Mouse (Mus musculus): ENCODE measurements around the gene Orm2.

Orm2 gene

DNA sequence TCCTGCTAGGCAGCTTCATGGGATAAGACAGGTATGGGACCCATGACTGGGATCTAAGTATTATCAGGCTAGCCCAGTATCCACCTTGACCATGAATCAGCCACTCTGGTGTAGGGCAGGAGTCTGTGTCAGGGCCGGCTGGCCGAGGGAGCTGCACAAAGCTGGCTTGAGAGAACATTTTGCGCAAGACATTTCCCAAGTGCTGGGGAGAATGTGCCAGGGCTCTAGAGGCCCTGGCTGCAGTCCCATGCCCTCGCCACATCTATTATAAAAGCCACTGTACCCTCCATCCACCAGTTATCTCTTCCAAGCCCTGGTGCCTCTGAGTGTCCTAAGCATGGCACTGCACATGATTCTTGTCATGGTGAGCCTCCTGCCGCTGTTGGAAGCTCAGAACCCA, at the start of gene Orm2:
Gene Orm2, plus strand, starts transcription at position 300 of the 400 bp plus-strand sequence.
- DNase-seq = no peak

DNA sequence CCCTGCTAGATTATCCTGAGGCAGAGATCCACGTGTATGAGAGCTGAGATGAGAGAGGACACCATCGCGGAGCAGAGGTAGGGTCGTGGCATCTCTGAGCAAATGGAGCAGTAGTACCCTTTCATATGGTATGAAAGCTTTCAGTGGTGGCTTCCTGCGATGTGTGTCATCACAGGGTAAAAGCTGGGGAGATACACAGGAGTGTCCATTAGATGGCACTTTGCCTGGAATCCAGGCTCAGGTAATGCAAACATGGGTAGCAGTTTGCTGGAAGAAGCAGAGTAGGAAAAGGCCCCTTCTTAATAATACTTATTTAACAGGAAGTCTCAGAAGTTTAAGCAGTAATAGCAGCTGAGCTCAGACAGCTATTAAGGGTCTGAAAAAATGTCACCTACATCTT, 48.2 kb upstream of the Orm2 start:
- peak in 1 of 2 experiments; percentile 1 for DNase-seq

DNA sequence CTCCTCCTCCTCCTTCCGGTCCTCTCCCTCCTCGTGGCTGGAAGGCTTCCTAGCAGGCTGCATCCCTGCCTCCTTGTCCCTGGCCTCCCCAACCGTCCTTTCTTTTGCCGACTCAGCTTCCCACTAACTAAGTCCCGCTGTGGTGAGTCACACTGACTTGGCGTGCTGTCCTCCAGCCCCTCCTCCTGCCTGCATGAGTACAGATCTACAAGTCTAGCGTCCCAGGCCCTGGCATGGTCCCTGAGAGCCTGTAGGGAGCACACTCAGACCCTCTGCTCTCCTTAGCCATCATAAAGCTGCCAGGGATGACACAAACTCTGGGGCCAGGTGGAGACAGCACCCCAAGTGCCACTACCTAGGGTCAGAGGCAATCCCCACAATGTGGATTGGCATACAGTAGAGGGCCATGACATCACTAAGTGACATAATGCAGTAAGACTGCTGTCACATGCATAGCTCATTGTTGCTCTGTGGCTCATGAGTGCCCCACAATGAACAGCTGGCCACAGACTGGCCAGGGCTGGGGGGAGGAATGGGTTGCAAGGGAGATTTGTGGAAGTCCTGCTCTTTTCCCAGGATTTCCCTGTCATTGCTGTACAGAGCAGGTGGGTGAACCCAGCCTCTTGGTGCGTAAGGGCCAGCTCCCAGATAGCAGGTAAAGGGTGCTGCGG, 46.0 kb upstream of the Orm2 start:
- DNase-seq = peak in 1 of 2 experiments; percentile 4

DNA sequence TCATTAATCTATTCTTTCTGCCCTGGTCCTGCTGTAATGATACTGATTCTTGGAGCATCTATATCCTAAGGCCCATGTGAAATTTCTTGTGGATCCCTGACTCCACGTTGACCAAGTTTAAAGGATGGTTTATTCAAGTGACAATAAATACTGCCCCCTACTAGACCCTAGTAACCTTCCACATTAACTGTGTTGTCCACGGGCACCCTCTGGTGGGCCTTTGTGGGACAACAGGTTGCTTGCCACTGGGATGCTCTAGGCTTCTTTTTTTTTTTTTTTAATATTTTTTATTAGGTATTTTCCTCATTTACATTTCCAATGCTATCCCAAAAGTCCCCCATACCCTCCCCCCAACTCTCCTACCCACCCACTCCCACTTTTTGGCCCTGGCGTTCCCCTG, 42.7 kb upstream of the Orm2 start:
- DNase-seq = peak; percentile 65 to 69

DNA sequence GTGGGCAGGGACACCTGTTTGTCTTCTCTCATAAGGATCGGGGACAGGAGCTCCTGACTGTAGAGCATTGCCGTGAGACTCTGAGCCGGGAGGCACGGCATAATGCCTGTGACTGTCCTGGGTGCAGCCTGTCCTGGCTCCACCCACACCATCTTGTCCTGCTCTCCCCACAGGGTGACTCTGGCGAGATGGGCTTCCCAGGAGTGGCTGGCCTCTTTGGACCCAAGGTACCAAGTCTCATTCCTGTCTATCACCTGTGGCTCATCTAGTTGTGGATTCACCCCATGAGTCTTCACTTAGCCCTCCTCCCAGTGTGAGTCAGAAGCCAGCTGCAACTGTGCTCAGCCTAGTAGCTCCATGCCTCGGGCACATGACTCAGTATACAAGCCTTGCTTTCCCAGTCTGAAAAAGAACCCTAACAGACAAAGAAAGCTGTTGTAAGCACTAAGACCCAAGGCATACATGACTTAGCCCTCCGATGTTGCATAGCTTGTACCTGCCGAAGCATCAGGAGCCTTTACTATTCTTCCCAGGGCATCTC, 38.9 kb upstream of the Orm2 start:
- peak in 1 of 2 experiments; percentile 1 for DNase-seq

DNA sequence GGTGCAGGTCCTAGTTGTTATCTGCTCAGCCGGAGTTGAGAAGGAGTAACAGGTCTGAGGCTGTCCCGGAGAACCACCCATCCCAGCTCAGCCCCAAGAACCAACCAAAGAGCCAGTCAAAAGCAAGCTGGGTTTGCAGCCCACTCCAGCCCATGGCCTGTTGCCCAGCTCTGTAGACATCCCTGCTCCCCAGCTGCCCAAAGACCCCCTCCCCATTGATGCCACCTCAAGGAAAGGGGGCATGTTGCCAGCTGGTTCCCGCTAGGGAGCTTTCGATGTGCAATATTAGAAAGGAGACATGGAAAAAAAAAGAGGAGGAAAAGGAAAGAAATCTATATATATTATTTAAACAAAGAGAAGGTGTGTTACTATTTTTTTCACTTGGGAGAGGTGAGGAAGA, 28.8 kb upstream of the Orm2 start:
- peak in 1 of 2 experiments; percentile 1 for DNase-seq

DNA sequence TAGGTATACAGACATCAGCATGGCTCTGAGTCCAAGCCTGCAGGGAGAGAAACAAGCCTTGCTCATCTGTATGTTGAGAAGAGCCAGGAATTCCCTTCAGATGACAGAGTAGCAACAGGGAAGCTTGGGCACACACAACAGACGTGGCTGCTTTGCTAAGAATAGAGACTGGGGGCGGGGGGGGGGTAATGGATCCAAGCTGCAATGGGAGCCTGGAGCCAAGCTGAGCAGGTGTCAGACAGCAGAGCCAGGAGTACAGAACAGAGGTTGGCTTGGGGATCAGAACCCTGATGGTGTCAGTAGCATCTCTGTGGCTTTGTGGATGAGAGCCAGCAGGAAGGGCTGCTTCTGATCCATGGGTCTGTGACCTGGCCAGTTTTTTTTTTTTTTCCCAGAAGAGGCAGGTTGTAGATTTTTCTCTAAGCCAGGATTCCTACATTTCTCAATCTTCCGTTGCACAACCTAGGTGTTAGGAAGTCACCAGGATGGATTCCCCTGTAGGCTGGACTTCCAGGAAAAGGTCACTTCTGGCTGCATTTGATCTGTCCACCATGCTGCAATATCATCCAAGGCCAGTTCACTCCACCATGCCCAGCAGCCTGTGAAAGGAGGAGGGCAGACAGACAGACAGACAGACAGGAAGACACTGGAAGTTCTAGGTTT, 23.7 kb upstream of the Orm2 start:
- DNase-seq = no peak

DNA sequence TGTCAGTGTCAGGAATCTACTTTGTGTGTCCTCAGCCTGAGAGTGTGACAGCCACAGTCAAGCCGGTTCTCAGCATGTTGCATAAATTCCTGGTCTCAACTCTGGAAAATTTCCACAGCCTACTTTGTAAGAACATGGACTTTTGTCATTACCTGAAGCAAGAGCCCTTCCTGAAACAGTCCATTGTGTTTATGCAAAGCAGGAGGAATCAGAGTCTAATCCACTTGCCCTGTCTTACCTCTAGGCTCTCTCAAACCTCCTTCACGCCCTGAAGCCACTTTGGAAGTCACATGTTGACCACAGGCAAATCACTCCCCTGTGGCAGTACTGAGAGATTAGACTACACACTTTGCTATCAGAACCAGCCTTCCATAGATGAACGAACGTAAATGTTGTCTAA, 19.8 kb upstream of the Orm2 start:
- no peak for DNase-seq

DNA sequence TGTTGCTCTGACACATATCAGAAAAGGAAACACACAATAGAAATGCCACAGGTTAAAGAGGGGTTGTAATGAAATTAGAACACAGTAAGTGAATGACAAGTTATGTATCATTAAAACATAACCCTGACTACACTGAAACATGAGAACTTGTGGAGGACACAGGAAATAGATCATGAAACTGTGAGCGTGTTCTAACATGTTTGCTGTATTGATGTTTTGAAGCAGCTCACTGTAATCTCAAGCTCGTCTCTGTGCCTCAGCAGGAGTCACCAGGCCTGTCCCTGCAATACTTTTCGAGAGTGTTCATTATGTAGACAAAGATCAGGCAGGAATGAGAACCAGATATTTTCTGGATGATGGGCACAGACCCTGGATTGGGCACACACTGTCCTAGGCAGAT, 18.6 kb upstream of the Orm2 start:
- DNase-seq = no peak

DNA sequence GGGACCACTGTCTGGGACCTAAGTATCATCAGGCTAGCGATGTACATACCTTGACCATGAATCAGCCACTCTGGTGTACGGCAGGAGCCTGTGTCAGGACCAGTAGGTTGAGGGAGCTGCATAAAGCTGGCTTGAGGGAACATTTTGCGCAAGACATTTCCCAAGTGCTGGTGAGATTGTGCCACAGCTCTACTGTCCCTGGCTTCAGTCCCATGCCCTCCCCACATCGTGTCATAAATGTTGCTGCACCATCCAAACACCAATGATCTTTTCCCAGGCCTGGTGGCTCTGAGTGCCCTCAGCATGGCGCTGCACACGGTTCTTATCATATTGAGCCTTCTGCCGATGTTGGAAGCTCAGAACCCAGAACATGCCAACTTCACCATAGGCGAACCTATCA, 18.0 kb upstream of the Orm2 start, which contains the start of gene Orm1:
Gene Orm1, plus strand, starts transcription at position 266 of the 400 bp plus-strand sequence.
- no peak for DNase-seq

DNA sequence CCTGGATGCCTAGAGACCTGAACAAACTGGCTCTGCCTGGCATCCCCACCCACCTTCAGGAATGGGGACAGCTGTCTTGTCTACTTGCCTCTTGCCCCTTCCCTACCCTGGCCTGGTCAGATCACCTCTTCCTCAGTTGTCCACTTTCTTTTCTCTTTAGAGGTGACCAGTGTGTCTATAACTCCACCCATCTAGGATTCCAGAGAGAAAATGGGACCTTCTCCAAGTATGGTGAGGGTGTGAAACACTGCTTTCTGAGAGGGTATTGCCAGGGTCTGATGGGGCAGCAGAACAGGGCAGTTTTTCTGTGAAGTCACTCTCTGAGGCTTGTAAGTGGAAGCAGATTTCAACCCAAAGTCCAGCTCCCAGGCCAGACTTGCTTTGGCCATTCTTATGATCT, 17.0 kb upstream of the Orm2 start:
- DNase-seq = no peak

DNA sequence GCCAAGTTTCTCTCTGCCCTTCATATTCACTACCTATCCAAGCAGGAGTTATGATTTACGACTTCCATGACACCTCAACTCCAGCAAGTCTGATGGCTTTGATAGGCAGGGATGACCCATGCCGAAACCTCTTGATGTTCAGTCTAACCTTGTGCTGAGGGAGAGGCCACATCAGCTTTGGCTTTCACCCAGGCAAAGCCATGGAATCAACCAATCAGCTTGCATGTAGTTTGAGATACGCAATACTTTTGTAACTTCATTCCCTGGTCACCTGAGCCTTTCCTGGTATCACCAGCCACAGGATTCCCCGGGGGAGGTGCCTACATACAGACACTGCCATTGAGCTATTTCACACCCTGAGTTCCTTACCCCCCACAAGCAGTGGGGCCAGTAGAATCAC, 15.6 kb upstream of the Orm2 start:
- DNase-seq = no peak

DNA sequence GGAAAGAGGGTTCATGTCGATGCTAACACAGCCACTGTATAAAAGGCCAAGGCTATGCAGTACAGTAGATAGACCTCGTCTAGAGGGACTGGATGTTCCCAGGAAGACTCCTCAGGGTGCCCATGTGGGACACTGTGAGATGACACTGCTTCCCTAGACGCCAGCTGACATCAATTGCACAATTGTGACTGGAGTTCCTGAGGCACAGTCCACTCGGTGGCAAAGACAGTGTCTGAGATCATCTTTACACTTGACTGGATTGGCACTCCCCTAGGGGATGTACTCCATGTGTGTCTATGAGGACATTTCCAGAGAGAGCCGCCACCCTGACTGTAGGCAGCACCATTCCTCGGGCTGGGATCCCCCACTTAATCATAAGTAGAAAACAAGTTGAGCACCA, 13.7 kb upstream of the Orm2 start:
- no peak for DNase-seq

DNA sequence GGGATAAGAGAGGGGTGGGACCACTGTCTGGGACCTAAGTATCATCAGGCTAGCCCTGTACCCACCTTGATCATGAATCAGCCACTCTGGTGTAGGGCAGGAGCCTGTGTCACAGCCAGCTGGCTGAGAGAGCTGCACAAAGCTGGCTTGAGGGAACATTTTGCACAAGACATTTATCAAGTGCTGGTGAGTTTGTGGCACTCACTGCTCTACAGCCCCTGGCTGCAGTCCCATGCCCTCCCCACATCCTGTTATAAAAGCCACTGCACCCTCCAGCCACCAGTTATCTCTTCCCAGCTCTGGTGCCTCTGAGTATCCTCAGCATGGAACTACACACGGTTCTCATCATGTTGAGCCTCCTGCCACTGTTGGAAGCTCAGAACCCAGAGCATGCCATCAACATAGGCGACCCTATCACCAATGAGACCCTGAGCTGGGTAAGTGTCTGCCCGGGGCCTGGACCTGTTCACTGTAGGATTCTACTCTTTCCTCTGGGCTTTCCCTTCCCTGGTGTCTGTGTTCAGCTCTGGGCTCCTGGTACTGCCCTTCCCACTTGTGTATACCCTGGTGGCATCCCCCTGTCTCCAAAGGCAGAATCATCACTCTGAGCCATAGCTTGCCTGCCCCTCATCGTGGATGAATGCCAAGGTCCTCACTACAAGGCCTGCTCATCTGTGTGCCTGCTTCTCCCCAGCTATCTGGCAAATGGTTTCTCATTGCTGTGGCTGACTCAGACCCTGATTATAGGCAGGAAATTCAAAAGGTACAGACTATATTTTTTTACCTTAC, 6.2 kb upstream of the Orm2 start, which contains the start of gene Orm3:
Gene Orm3, plus strand, starts transcription at position 286 of the 789 bp plus-strand sequence.
- peak in 1 of 2 experiments; percentile 2 for DNase-seq

DNA sequence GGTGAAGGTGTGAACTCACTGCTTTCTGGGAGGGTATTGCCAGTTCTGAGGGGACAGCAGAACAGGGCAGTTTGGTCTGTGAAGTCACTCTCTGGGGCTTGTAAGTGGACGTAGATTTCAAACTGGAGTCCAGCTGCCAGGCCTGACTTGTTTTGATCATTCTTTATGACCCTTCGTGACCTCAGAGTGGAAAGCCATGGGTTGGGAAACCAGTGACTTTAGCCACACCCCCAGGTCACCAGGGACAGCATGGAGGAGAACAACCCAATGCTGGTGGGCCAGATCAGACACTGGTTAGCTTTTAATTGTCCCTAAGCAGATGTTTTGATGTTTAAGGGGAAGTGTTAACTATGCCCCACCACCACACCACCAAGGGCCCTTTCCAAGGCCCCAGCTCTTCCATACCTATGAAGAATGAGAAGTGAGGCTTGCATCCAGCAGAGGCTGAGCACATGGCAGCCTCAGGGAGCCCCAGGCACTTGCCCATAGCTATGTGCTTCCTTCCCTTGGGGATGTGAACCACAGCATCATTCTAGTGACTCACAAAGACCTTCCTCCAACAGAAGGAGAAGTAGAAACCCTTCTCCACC, 5.2 kb upstream of the Orm2 start:
- DNase-seq = no peak

DNA sequence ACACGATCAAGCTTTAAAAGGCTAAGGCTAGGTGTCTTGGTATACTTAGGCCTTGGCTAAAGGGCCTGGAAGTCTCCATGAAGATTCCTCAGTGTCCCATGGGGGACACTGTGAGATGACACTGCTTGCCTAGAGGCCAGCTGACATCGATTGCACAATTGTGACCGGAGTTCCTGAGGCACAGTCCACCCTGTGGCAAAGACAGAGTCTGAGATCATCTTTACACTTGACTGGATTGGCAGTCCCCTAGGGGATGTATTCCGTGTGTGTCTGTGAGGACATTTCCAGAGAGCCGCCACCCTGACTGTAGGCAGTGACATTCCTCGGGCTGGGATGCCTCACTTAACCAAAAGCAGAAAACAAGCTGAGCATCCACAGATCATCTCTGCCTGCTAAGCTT, 2.4 kb upstream of the Orm2 start:
- DNase-seq = no peak

DNA sequence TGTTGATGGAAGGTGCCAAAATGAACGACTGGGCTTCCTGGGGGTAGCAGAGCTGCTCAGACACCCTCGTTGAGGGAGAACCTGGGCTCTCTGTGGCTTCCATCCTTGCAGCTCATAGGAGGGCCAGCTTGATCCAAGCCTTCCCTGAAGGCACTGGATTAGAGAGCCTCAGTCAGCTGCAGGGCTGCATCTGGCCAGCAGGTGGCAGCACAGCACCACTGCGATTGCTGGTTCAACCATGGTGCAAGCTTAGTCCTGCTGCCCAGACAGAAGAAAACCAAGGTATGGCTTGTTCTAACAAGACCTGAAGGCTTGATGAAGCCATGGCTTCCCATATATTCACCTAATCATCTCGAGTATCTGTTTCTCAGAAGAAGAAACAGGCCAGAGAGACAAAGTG, 6.3 kb downstream of the Orm2 start:
- DNase-seq = peak; percentile 82 to 87

DNA sequence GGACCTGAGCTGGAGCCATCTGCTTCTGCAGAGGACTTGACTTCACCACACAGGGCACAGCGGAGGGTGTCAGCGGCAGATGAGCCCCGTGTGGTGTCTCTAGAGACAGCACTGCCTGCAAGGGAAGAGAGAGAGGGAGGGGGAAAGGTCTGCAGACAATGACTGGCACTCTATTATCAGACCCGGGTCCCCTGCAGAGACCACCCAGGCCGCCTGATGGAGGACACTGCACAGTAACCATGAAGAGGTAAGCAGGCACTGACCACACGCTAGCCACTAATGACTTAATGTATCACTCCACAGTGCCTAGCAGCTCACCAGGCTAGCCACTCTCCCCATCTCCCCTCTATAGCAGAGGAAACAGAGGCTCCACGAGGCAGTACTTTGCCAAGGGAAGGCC, 8.6 kb downstream of the Orm2 start:
- DNase-seq = no peak

DNA sequence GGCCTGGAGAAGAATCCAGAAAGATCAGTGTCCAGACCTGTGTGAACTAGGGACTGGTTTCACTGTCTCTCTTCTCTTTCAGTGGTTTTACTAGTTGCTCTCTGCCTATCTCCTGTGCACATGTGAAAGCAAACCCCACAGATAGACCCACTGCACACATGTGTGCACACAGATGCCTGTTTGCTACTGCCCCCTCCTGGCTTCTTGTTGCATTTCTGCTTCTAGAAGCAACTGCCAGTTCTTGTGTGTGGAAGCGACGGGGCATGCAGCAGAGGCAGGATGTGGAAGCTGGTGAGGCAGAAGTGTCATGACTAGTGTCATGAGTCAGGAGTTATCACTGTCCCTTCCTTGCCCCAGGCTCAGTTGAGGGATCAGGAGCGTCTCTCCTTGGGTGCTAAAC, 9.6 kb downstream of the Orm2 start:
- DNase-seq = peak; percentile 66

DNA sequence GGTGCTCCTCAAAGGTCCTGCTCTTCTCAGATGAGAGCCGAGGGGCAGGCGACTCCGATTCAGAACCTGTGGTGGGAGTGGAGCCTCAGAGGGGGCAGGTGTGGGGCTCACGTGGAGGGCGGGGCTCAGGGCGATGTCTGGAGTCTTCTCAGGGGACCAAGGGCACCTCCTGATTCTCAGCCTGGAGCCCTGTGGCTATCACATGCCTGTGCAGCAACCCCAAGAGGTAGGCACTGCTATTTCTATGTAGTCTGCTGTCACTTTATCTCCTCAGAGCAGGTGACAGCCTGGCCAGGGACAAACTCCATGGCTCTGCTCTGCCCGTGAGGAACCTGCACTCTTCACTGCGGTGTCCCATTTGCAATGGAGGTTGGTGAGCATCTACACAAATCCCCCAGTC, 11.2 kb downstream of the Orm2 start:
- DNase-seq = no peak

DNA sequence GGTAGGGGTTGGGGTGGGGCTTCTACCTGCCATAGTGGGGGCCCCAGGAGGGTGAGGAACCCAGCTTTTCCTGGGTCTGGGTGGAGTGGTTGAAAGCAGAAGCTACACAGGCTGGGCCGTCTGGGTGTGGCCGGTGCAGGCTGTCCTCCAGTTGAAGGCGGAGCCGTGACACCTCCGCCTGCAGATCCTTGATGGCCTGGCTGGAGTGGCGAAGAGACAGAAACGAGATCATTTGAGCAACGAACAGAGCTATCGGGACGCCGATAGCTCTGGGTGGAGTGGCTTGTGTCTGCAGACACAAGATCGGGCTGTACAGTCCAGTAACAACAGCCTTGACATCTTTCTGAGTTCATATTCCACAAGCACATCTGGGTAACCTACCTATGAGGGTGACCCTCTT, 12.1 kb downstream of the Orm2 start:
- DNase-seq = no peak

DNA sequence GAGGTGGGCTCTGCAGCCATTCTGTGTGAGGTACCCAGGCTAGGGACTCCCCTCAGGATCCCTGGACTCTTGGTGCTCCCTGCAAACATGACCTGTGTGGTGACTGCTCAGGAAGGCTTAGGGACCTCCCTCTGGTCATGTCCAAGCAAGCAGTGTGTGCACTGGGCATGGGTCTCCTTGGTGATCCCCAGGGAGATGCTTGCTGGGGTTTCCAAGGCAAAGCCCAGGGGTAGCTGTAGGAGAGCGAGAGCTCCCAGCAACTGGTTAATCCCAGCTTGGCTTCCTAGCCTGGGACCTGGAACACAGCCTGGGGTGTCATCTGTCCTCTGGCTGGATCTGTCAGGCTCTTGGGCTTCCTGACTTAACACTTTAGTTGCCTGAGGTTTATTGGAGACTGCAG, 13.1 kb downstream of the Orm2 start:
- DNase-seq = no peak

DNA sequence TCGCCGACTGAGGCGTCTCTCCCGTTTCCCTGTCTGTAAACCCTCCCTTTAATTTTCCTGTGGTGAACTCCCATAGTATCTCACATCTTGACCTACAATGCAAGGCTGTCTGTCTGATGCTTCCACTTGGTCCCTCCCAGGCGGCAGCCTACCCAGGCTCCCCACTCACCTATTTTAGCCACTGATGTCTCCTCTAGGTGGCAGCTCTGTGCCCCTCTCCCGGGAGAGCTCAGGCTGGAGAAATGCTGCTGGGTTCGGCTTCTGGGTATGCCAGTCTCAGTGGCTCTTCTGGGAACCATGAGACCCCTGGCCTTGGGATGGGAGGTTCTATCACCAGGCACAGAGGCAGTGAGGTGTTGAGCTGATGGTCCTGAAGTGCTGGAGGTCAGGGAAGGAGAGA, 15.2 kb downstream of the Orm2 start:
- peak in 1 of 2 experiments; percentile 46 for DNase-seq

All from thymus, postnatal 36 days (tissue).